Mouse (Mus musculus) regulatory T cell (primary cell): ENCODE measurements around the gene Reg2.
"Not testable (repeated sequence)": the region's sequence is repeated elsewhere in the genome, so short reads cannot be mapped to it uniquely, and the experiment has no call there.

Source experiments
- in situ Hi-C: fragments of 300-600 bp; cut with MboI, MseI; formaldehyde crosslinking; loops from one replicate; pipeline ENCODE4 v1.15.1; 2025; ENCODE audit warnings: high pct_unique_total_duplicates

The Reg2 gene

GRCm38 (mm10) chr6:78395323-78395722 lies at the start of gene Reg2:
Gene Reg2 (plus strand): TSS chr6:78395623.
- in situ Hi-C loops: not testable (repeated sequence)

- in situ Hi-C loops: no loop called here
Observed at GRCm38 (mm10) chr6:78361971-78362563, 33.4 kb upstream of the Reg2 start.

GRCm38 (mm10) chr6:78370357-78370756 lies 25.1 kb upstream of the Reg2 start, which contains the start of gene Reg3b:
Gene Reg3b (plus strand): TSS chr6:78370657.
- in situ Hi-C loops: no loop called here

- in situ Hi-C loops: no loop called here
Observed at GRCm38 (mm10) chr6:78378765-78379164, 16.7 kb upstream of the Reg2 start, which contains the start of gene Reg3d. Gene Reg3d (minus strand): TSS chr6:78378865.

GRCm38 (mm10) chr6:78380409-78380808 lies 15.0 kb upstream of the Reg2 start, which contains the start of gene Reg3a:
Gene Reg3a (plus strand): TSS chr6:78380709.
- in situ Hi-C loops: no loop called here

- in situ Hi-C loops: no loop called here
Observed at GRCm38 (mm10) chr6:78385609-78386008, 9.8 kb upstream of the Reg2 start.

GRCm38 (mm10) chr6:78422411-78422810 lies 27.0 kb downstream of the Reg2 start, which contains the start of gene Reg1:
Gene Reg1 (plus strand): TSS chr6:78422711.
- in situ Hi-C loops: not testable (repeated sequence)

- in situ Hi-C loops: no loop called here
Observed at GRCm38 (mm10) chr6:78425497-78425896, 30.1 kb downstream of the Reg2 start.

- in situ Hi-C loops: no loop called here
Observed at GRCm38 (mm10) chr6:78447202-78447601, 51.8 kb downstream of the Reg2 start.

- in situ Hi-C loops: no loop called here
Observed at GRCm38 (mm10) chr6:78448409-78448808, 53.0 kb downstream of the Reg2 start.

GRCm38 (mm10) chr6:78452804-78453203 lies 57.4 kb downstream of the Reg2 start:
- in situ Hi-C loops: no loop called here
